Mouse (Mus musculus) stomach, postnatal 0 days (tissue): Measurements from ENCODE around the gene Mysm1. TPM values are rescaled to one million over a fixed set of nuclear protein-coding genes. Genes with fewer than 3 reads are reported as not detected.

ENCODE experiments used
- ATAC-seq: fragments of 200-750 bp; cut with Nextera tagmentation; 2 replicates; pipeline ENCODE4 v1.8.0; 2017; ENCODE audit not compliant: low FRiP score, low TSS enrichment
- DNase-seq: peaks from one replicate; pipeline ENCODE4 v3.0.0-alpha.2; 2016; ENCODE audit warnings: low spot score
- H3K27ac ChIP-seq: fragments of 300-500 bp; sonication (generic); replicated peaks from 2 replicates; pipeline ENCODE4 v1.5.1; 2014; ENCODE audit warnings: mild to moderate bottlenecking, control low read depth
- H3K27me3 ChIP-seq: fragments of 300-500 bp; sonication (generic); 2 replicates; pipeline ENCODE4 v1.6.1; 2014; ENCODE audit warnings: low read length; ENCODE audit not compliant: control insufficient read depth, insufficient read depth
- H3K36me3 ChIP-seq: fragments of 300-500 bp; sonication (generic); 2 replicates; pipeline ENCODE4 v1.6.1; 2014; ENCODE audit warnings: low read length, mixed read lengths; ENCODE audit not compliant: control insufficient read depth, insufficient read depth
- H3K4me1 ChIP-seq: fragments of 300-500 bp; sonication (generic); replicated peaks from 2 replicates; pipeline ENCODE4 v1.6.1; 2014; ENCODE audit warnings: antibody characterized with exemption; ENCODE audit not compliant: control insufficient read depth, insufficient read depth
- H3K4me2 ChIP-seq: fragments of 300-500 bp; sonication (generic); replicated peaks from 2 replicates; pipeline ENCODE4 v1.6.1; 2014; ENCODE audit warnings: low read depth, mild to moderate bottlenecking, control low read depth, moderate library complexity
- H3K4me3 ChIP-seq: fragments of 300-500 bp; sonication (generic); 2 replicates; pipeline ENCODE4 v1.5.1; 2014; ENCODE audit warnings: low read depth, low read length, control low read depth
- H3K9ac ChIP-seq: fragments of 300-500 bp; sonication (generic); 2 replicates; pipeline ENCODE4 v1.6.1; 2014; ENCODE audit warnings: mild to moderate bottlenecking, low read length, control low read depth, mixed read lengths
- H3K9me3 ChIP-seq: fragments of 300-500 bp; sonication (generic); 2 replicates; pipeline ENCODE4 v1.6.1; 2016; ENCODE audit warnings: low read length; ENCODE audit not compliant: control insufficient read depth
- CTCF ChIP-seq: IDR thresholded peaks from 2 replicates; pipeline ENCODE4 v1.5.1; 2016; ENCODE audit warnings: antibody characterized with exemption, low read depth, mild to moderate bottlenecking, moderate library complexity
- EP300 ChIP-seq: optimal IDR thresholded peaks from 2 replicates; pipeline ENCODE3; 2016; ENCODE audit warnings: antibody characterized with exemption
- WGBS: fragments of 180-500 bp; shearing (Covaris S2); extraction: QIAGEN DNeasy Blood & Tissue Kit; methylation state at CpG from one replicate; pipeline ENCODE4 v1.1.7; 2014; 5-methylcytosine and 5-hydroxymethylcytosine counted together
- polyA plus RNA-seq: library from polyadenylated mRNA; unstranded; fragments of >200 nt; fragmentation: Nextera tagmentation; extraction: Ambion mirVana; gene quantifications from 2 replicates; pipeline ENCODE4 v1.2.1, GENCODE M21; 2015

Mysm1 gene
- polyA plus RNA-seq, 1 experiment from 2014 or later = 12.9 TPM

GRCm38 (mm10) chr4:95001043-95001775, 22.3 kb upstream of the Mysm1 start:
- no peak overlapping the region for H3K4me3 ChIP-seq
- H3K27me3 ChIP-seq = no peaks in the 10 kb centered on the region
- no peaks in the 10 kb centered on the region for H3K9me3 ChIP-seq
- WGBS = 53% methylated on average over 6 of the region's 6 CpGs
- no peak overlapping the region for H3K4me2 ChIP-seq
- no peak overlapping the region for H3K27ac ChIP-seq
- H3K36me3 ChIP-seq = no peaks in the 10 kb centered on the region
- H3K9ac ChIP-seq = no peak overlapping the region
- no peaks in the 10 kb centered on the region for H3K4me1 ChIP-seq
- no peak for TF ChIP-seq EP300
- no peak for TF ChIP-seq CTCF
- no peak for DNase-seq
- no peak for ATAC-seq

- 88% methylated on average over 1 of the region's 1 CpGs for WGBS
- TF ChIP-seq EP300 = no peak
- no peak for TF ChIP-seq CTCF
- DNase-seq = no peak
- ATAC-seq = no peak
- H3K27me3 ChIP-seq = no peaks in the 10 kb centered on the region
- H3K36me3 ChIP-seq = no peaks in the 10 kb centered on the region
- no peak overlapping the region for H3K4me2 ChIP-seq
- no peak overlapping the region for H3K27ac ChIP-seq
- H3K4me3 ChIP-seq = no peak overlapping the region
- no peak overlapping the region for H3K9ac ChIP-seq
- H3K4me1 ChIP-seq = no peaks in the 10 kb centered on the region
- no peaks in the 10 kb centered on the region for H3K9me3 ChIP-seq
Measured at GRCm38 (mm10) chr4:95000147-95000546, 21.2 kb upstream of the Mysm1 start.

GRCm38 (mm10) chr4:94999249-94999648, 20.3 kb upstream of the Mysm1 start:
- Histone ChIP-seq H3K36me3 (no peaks in the 10 kb centered on the region), H3K9ac (no peak overlapping the region), H3K27me3 (no peaks in the 10 kb centered on the region), H3K9me3 (no peaks in the 10 kb centered on the region), H3K4me2 (no peak overlapping the region), H3K4me1 (no peaks in the 10 kb centered on the region), H3K27ac (no peak overlapping the region), H3K4me3 (no peak overlapping the region)
- ATAC-seq (no peak), DNase-seq (no peak)
- WGBS = 57% methylated on average over 3 of the region's 3 CpGs
- TF ChIP-seq CTCF = peak; percentile 54
- TF ChIP-seq EP300 = no peak

- no peak overlapping the region for H3K4me2 ChIP-seq
- no peak for TF ChIP-seq EP300
- no peak for TF ChIP-seq CTCF
- WGBS = 70% methylated on average over 4 of the region's 4 CpGs
Measured at GRCm38 (mm10) chr4:94995862-94996261, 17.0 kb upstream of the Mysm1 start.

GRCm38 (mm10) chr4:94990204-94990603, 11.3 kb upstream of the Mysm1 start:
- Histone ChIP-seq H3K4me2 (no peak overlapping the region), H3K27ac (no peak overlapping the region), H3K4me3 (no peak overlapping the region), H3K9ac (no peak overlapping the region), H3K36me3 (no peaks in the 10 kb centered on the region), H3K4me1 (no peaks in the 10 kb centered on the region), H3K9me3 (no peaks in the 10 kb centered on the region), H3K27me3 (no peaks in the 10 kb centered on the region)
- ATAC-seq (no peak), DNase-seq (no peak)
- WGBS = 42% methylated on average over 3 of the region's 3 CpGs
- TF ChIP-seq CTCF (no peak), EP300 (no peak)

More at GRCm38 (mm10) chr4:94995862-94996261, 17.0 kb upstream of the Mysm1 start:
- no peaks in the 10 kb centered on the region for H3K9me3 ChIP-seq
- no peak for ATAC-seq
- no peak overlapping the region for H3K4me3 ChIP-seq
- no peak for DNase-seq
- H3K27me3 ChIP-seq = no peaks in the 10 kb centered on the region
- no peaks in the 10 kb centered on the region for H3K36me3 ChIP-seq
- H3K9ac ChIP-seq = no peak overlapping the region
- H3K4me1 ChIP-seq = no peaks in the 10 kb centered on the region
- no peak overlapping the region for H3K27ac ChIP-seq

GRCm38 (mm10) chr4:94987725-94988124, 8.8 kb upstream of the Mysm1 start:
- no peaks in the 10 kb centered on the region for H3K4me1 ChIP-seq
- H3K4me3 ChIP-seq = no peak overlapping the region
- no peaks in the 10 kb centered on the region for H3K9me3 ChIP-seq
- no peak for DNase-seq
- no peak overlapping the region for H3K4me2 ChIP-seq
- no peaks in the 10 kb centered on the region for H3K36me3 ChIP-seq
- H3K9ac ChIP-seq = no peak overlapping the region
- H3K27ac ChIP-seq = no peak overlapping the region
- no peak for ATAC-seq
- no peaks in the 10 kb centered on the region for H3K27me3 ChIP-seq
- WGBS = 56% methylated on average over 4 of the region's 4 CpGs
- TF ChIP-seq EP300 (no peak), CTCF (no peak)
